Mouse (Mus musculus) MEL (cell line): Measurements from ENCODE around the gene Ofd1.

ENCODE experiments used
- GATA1 ChIP-seq: IDR thresholded peaks from 2 replicates; pipeline ENCODE4 v1.6.1; 2011; ENCODE audit warnings: low read depth, low read length, improper control_type of control experiment
- NRF1 ChIP-seq: IDR thresholded peaks from 2 replicates; pipeline ENCODE4 v1.6.1; 2014; ENCODE audit warnings: low read depth, mild to moderate bottlenecking, inconsistent platforms, low read length, improper control_type of control experiment, moderate library complexity; ENCODE audit not compliant: poor library complexity, insufficient read depth, severe bottlenecking
- USF1 ChIP-seq: IDR thresholded peaks from 2 replicates; pipeline ENCODE4 v1.6.1; 2014; ENCODE audit warnings: low read depth, mild to moderate bottlenecking, inconsistent platforms, low read length, improper control_type of control experiment, moderate library complexity

DNA sequence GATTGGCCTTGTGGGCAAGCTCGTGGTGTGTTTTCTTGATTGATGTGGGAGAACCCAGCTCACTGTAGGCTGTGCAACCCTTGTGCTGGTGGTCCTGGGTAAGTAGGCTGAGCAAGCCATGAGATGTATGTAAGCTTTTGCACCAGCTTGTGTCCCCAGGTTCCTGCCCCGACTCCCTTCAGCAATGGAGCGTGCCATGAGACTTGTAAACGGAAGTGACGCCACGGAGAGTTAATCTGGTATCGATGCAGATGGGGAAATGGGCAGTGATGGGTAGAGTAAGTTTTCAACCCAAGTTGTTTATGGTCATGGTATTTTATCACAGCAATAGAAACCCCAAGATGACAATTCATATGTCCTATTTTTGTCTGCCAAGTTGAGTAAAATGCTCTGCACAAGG is 27.8 kb upstream of the Ofd1 start:
- TF ChIP-seq GATA1, result no peak
- no peak for TF ChIP-seq USF1
- no peak for TF ChIP-seq NRF1
